Mouse (Mus musculus) small intestine, adult 2 months (tissue): Measurements from ENCODE around the gene Olfr447. TPM values are rescaled to one million over a fixed set of nuclear protein-coding genes. Genes with fewer than 3 reads are reported as not detected.

ENCODE experiments used
- H3K27ac ChIP-seq: fragments of 200-500 bp; 2 replicates; pipeline ENCODE4 v1.5.1; 2012; ENCODE audit warnings: low read depth, low read length, control low read depth, inconsistent platforms; ENCODE audit not compliant: insufficient read depth
- H3K27me3 ChIP-seq: fragments of 200-500 bp; 2 replicates; pipeline ENCODE4 v1.6.1; 2012; ENCODE audit warnings: mild to moderate bottlenecking, moderate library complexity, low read length, inconsistent platforms; ENCODE audit not compliant: control insufficient read depth, insufficient read depth
- H3K36me3 ChIP-seq: fragments of 200-500 bp; 2 replicates; pipeline ENCODE4 v1.6.1; 2012; ENCODE audit warnings: mild to moderate bottlenecking, low read length, control low read depth, inconsistent platforms; ENCODE audit not compliant: control insufficient read depth, insufficient read depth
- H3K4me1 ChIP-seq: fragments of 200-500 bp; 2 replicates; pipeline ENCODE4 v1.6.1; 2012; ENCODE audit warnings: low read length, inconsistent platforms, mixed read lengths; ENCODE audit not compliant: control insufficient read depth, insufficient read depth, insufficient read length
- H3K4me3 ChIP-seq: fragments of 200-500 bp; 2 replicates; pipeline ENCODE4 v1.5.1; 2012; ENCODE audit warnings: low read depth, mild to moderate bottlenecking, control low read depth, inconsistent platforms, low read length, moderate library complexity
- CTCF ChIP-seq: fragments of 200-500 bp; IDR thresholded peaks from 2 replicates; pipeline ENCODE4 v1.5.1; 2012; ENCODE audit warnings: low read depth, mild to moderate bottlenecking, control low read depth, inconsistent platforms, low read length, moderate library complexity, mixed read lengths; ENCODE audit not compliant: insufficient replicate concordance, insufficient read length; ENCODE audit errors: extremely low read depth
- POLR2A ChIP-seq: fragments of 200-500 bp; IDR thresholded peaks from 2 replicates; pipeline ENCODE4 v1.6.1; 2012; ENCODE audit warnings: low read depth, mild to moderate bottlenecking, control low read depth, inconsistent platforms, low read length, moderate library complexity
- WGBS: fragments of 180-500 bp; shearing (Covaris S2); methylation state at CpG from one replicate; pipeline ENCODE4 v1.1.7; 2018; 5-methylcytosine and 5-hydroxymethylcytosine counted together
- polyA plus RNA-seq: library from polyadenylated mRNA; depleted of rRNA; stranded (reverse); fragments of >200 nt; gene quantifications from 2 replicates; pipeline ENCODE4 v1.2.3, GENCODE M21; 2012; rRNA removed

Olfr447 gene
- not detected in 2 replicates for polyA plus RNA-seq

GRCm38 (mm10) chr6:42908578-42908977 lies at the start of gene Olfr447:
Gene Olfr447, plus strand, starts transcription at chr6:42908878.
- no peak within 1 kb of the TSS for H3K4me3 ChIP-seq
- H3K36me3 ChIP-seq = no peaks in the 10 kb centered on the region

GRCm38 (mm10) chr6:42860222-42860819 lies 48.4 kb upstream of the Olfr447 start:
- H3K36me3 ChIP-seq = no peaks in the 10 kb centered on the region
- no peak overlapping the region for H3K27ac ChIP-seq
- H3K4me3 ChIP-seq = no peak overlapping the region
- no peaks in the 10 kb centered on the region for H3K4me1 ChIP-seq
- WGBS = 5% methylated on average over 4 of the region's 4 CpGs
- no peak for TF ChIP-seq POLR2A
- no peak for TF ChIP-seq CTCF
- H3K27me3 ChIP-seq = no peaks in the 10 kb centered on the region

More at GRCm38 (mm10) chr6:42908578-42908977, at the start of gene Olfr447:
- no peaks in the 10 kb centered on the region for H3K4me1 ChIP-seq
- no peak within 1 kb of the TSS for H3K27ac ChIP-seq
- TF ChIP-seq POLR2A = no peak
- no peak for TF ChIP-seq CTCF
- no peaks in the 10 kb centered on the region for H3K27me3 ChIP-seq

GRCm38 (mm10) chr6:42869695-42870094 lies 39.0 kb upstream of the Olfr447 start:
- H3K27me3 ChIP-seq = no peaks in the 10 kb centered on the region; the same call in 1 of the 2 replicates

GRCm38 (mm10) chr6:42876323-42876722 lies 32.4 kb upstream of the Olfr447 start:
- no peak for TF ChIP-seq CTCF
- TF ChIP-seq POLR2A = no peak
- no peaks in the 10 kb centered on the region for H3K4me1 ChIP-seq
- H3K36me3 ChIP-seq = no peaks in the 10 kb centered on the region
- H3K4me3 ChIP-seq = no peak overlapping the region
- no peaks in the 10 kb centered on the region; the same call in 1 of the 2 replicates for H3K27me3 ChIP-seq
- H3K27ac ChIP-seq = no peak overlapping the region

More at GRCm38 (mm10) chr6:42869695-42870094, 39.0 kb upstream of the Olfr447 start:
- 88% methylated on average over 3 of the region's 3 CpGs for WGBS
- H3K4me3 ChIP-seq = no peak overlapping the region
- no peak overlapping the region for H3K27ac ChIP-seq
- H3K36me3 ChIP-seq = no peaks in the 10 kb centered on the region
- no peak for TF ChIP-seq POLR2A
- no peak for TF ChIP-seq CTCF
- H3K4me1 ChIP-seq = no peaks in the 10 kb centered on the region

GRCm38 (mm10) chr6:42890141-42890540 lies 18.5 kb upstream of the Olfr447 start, which contains the start of gene Olfr448:
Gene Olfr448, plus strand, starts transcription at chr6:42890441.
- WGBS = 85% methylated on average over 1 of the region's 1 CpGs
- H3K36me3 ChIP-seq = no peaks in the 10 kb centered on the region
- H3K4me3 ChIP-seq = no peak within 1 kb of the TSS
- no peak within 1 kb of the TSS for H3K27ac ChIP-seq
- TF ChIP-seq POLR2A (no peak), CTCF (no peak)
- no peaks in the 10 kb centered on the region for H3K27me3 ChIP-seq
- no peaks in the 10 kb centered on the region for H3K4me1 ChIP-seq

GRCm38 (mm10) chr6:42900345-42900744 lies 8.3 kb upstream of the Olfr447 start:
- no peak for TF ChIP-seq POLR2A
- no peak for TF ChIP-seq CTCF
- Histone ChIP-seq H3K4me3 (no peak overlapping the region), H3K27me3 (no peaks in the 10 kb centered on the region), H3K4me1 (no peaks in the 10 kb centered on the region), H3K27ac (no peak overlapping the region), H3K36me3 (no peaks in the 10 kb centered on the region)
- 3% methylated on average over 1 of the region's 1 CpGs for WGBS

- 57% methylated on average over 2 of the region's 2 CpGs for WGBS
- Histone ChIP-seq H3K4me1 (no peaks in the 10 kb centered on the region), H3K27ac (no peak within 1 kb of the TSS), H3K4me3 (no peak within 1 kb of the TSS), H3K27me3 (no peaks in the 10 kb centered on the region), H3K36me3 (no peaks in the 10 kb centered on the region)
- TF ChIP-seq CTCF = no peak
Measured at GRCm38 (mm10) chr6:42921077-42921476, 12.4 kb downstream of the Olfr447 start, which contains the start of gene Olfr446. Gene Olfr446, plus strand, starts transcription at chr6:42921377.
